Mouse (Mus musculus) heart, postnatal 36 days (tissue): Measurements from ENCODE around the gene Jazf1. TPM values are rescaled to one million over a fixed set of nuclear protein-coding genes. Genes with fewer than 3 reads are reported as not detected.

ENCODE experiments used
- DNase-seq, 2 experiments: peaks; one replicate each; pipeline ENCODE4 v3.0.0; 2021 to 2022
- intact Hi-C: fragments of 180-260 bp; cut with DNase I; formaldehyde crosslinking; loops from one replicate; pipeline ENCODE4 v1.15.1; 2025
- total RNA-seq, 2 experiments: library from RNA; stranded (reverse); gene quantifications; 2 replicates each; pipeline ENCODE4 v1.2.3; 2021

Jazf1 gene
- total RNA-seq, 2 experiments from 2014 or later = 2.4 to 3.5 TPM

GRCm38 (mm10) chr6:53014460-53015455 lies 53.7 kb downstream of the Jazf1 start:
- DNase-seq = no peak
- intact Hi-C loops = no loop called here

DNA sequence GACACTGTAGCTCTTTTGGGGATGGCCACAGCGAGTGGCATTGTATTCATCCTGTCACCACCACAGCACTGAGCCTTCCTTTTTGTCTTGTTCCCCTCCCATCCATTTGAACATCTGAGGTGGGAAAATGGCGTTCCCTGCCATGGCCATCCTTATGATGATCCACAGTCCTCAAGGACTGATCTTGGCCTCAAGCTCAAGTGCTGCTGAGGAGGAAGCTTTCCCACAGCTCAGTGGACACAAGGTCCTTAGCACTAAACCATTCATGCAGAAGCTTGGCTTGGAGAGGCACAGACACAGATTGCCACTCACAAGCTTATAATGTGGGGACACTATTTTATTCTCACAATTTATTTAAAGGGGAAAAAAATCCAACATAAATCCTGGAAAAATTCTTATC lies 58.1 kb downstream of the Jazf1 start:
- DNase-seq = no peak
- intact Hi-C loops = no loop called here

GRCm38 (mm10) chr6:53006032-53006431 lies 62.4 kb downstream of the Jazf1 start:
- intact Hi-C loops = no loop called here
- no peak for DNase-seq

- intact Hi-C loops = no loop called here
- DNase-seq = no peak
These were observed 62.9 kb downstream of the Jazf1 start for GRCm38 (mm10) chr6:53005544-53005943.

- intact Hi-C loops = no loop called here
- no peak for DNase-seq
These were observed 77.6 kb downstream of the Jazf1 start for GRCm38 (mm10) chr6:52990816-52991215.

- intact Hi-C loops = loop anchor here (2.0 to 5.0 kb wide), 3 partner anchors 31 to 731 kb away; no protein-coding TSS in a partner anchor
- no peak for DNase-seq
These were observed 80.4 kb downstream of the Jazf1 start for GRCm38 (mm10) chr6:52987905-52988640.

DNA sequence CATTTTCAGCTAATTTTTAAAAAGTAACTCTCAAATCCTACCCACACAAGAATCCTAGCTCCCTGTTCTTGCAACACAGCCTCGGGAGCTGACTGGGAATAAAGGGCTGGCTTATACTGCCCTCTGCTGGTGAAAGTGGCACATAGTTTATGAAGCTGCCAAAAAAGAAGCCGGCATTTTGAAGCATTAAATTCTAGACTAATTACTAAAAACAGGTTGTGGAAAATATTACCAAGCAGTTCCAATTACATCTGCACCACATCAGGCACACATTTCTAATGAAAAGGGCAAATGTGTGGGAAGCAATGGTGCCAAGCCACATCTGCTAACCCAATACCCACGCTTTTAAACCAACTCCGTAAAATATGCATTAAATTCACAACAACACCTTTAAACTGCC lies 81.0 kb downstream of the Jazf1 start:
- intact Hi-C loops = loop anchor here (2.0 to 5.0 kb wide), 3 partner anchors 31 to 730 kb away; no protein-coding TSS in a partner anchor
- peak; percentile 28 to 37 for DNase-seq

DNA sequence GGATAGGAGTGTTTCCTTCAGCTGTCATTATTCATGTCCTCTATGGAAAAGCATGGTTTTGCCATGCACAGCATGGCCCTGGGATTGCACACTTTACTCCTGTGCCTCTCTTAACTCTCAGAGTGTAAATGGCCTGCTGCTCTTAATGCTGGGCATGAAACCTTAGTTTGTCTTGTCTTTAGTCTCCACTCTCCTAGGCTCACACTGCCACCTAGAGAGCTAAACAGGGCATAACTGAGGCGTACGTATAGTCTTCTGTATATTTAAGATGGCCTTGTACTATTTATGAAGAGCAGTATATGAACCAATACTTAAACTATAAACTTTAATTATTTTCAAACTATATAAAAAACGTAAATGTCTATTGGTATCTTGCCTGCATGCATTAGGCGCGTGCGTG lies 86.3 kb downstream of the Jazf1 start:
- intact Hi-C loops = no loop called here
- no peak for DNase-seq

DNA sequence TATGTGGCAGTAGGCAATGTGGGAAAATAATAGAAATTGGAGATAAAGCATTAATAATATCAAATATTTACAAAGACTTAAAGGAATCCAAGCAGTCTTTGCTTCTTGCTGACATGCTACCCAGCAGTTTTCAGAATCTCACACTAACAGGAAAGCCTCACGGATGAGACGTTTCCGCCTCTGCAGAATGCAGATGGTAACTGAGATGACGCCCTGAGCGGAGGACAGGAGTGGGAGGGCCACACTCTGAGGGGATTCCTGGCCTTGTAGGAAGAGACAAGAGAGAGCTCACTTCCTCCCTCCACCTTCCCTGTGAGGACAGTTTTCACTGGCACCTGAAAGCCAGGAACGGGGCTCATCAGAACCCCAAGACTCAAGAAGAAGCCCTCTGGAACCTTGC lies 88.9 kb downstream of the Jazf1 start:
- intact Hi-C loops = no loop called here
- no peak for DNase-seq

DNA sequence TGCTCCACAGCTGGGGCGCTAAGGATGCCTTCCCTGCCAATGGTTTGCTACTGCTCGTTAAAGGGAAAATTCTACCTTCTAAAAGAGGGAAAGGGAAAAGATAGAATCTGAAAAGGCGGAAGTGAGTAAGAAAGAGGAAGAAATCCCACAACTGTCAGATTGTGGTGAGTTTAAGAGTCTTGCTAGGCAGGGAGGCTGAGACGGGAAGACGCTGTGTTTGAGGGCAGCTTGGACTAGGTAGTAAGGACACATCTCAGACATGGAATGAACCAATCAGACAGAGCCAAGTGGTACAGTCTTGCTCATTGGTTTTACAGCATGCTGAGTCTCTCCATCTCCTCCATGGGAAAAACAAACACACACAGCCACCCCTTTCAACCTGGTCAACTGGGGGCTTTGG lies 95.1 kb downstream of the Jazf1 start:
- no peak for DNase-seq
- intact Hi-C loops = no loop called here

DNA sequence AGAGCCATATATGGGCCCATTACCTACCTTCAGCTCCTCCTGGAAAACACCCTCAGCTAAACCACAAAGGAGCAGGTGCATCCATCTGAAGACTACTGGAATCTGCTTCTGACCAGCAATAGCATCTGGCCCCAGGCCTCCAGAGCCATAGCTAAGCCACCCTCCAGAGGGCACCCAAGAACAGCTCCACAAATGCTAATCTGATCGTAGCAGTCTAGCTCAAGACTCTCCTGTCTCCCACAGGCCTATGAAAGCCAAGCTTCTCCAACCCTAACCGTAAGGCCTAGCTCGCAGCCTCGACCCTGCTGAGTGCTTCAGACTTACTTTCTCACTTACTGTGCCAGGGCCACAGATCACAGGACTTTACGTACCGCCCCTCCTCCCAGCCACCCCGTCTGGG lies 96.3 kb downstream of the Jazf1 start:
- no peak for DNase-seq
- intact Hi-C loops = no loop called here

DNA sequence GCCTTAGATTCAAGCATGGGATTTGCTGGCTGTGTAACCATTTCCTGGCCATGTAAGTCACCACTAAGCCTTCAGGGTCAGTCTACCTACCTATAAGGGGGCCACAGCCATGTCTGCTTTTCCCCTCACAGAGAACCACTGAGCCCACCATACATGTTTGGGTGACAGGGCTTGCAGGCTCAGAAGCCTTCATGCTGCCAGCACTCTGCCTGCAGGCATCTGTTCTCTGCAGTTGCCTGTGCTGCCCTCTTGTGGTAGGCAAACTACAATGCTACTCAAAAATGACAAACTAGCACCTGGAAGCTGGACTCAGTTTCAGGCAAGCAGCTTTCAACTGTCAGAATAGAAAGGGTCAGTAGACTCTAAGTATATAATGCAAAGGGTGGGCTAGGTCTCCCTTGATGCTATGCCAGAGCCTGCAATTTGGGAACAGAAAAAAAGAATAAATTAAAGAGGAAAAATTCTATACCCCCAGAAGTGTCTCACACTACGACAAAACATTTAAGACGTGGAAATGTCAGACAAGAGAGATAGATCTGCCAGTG lies 98.6 kb downstream of the Jazf1 start:
- intact Hi-C loops = loop anchor here (1.0 to 5.0 kb wide), 3 partner anchors 12 to 712 kb away; no protein-coding TSS in a partner anchor
- peak; percentile 73 to 74 for DNase-seq

DNA sequence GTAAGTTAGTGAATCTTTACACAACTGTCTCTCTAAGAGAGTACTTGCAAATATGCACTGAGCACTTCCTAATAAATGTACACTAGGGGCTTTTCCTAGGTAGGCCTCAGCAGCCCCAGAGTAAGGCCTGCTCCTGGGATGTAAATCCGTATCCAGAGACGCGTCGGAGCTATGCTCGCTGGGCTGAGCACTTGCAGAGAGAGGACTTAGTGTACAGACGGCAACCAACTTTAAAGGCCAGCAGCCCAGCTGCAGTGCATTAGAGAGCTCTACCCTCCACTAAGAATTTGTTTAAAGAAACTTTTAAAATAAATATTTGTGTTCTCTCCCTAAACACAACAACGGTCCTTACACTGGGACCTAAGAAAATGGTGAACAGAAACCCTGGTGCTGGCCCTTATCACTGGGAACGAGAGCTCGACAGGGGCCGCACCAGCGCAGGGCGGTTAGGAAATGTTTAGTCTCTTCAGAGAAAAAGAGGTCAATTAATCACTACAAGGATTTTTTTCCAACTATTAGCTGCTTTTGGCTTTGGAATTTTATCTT lies 100.0 kb downstream of the Jazf1 start:
- intact Hi-C loops = loop anchor here (2.0 to 5.0 kb wide), 2 partner anchors 42 to 711 kb away; no protein-coding TSS in a partner anchor
- DNase-seq = no peak

- no peak for DNase-seq
- intact Hi-C loops = loop anchor here (2.0 to 5.0 kb wide), 2 partner anchors 41 to 710 kb away; no protein-coding TSS in a partner anchor
These were observed 100.7 kb downstream of the Jazf1 start for GRCm38 (mm10) chr6:52967557-52968270.

DNA sequence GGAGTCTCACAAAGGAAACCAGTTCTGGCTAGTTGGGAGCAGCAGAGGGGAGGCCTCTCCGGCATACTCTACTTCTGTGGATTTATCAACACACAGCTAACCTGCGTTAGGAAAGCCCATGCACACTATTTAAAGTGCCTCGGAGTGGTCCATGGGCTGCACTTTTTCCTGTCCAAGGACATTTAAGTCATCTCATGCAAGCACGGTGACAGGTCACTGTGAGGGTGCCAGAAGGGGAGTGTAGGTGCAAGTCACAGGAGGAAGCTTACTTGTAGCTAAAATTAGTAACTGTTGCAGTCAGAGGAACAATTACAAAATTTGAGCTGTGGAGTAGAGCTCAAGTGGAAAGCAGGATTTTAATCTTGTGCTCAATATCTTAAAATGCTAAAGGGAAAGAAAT lies 102.4 kb downstream of the Jazf1 start:
- intact Hi-C loops = loop anchor here (5.0 kb wide), 1 partner anchor 709 kb away; no protein-coding TSS in a partner anchor
- peak in 1 of 2 experiments; percentile 39 for DNase-seq

DNA sequence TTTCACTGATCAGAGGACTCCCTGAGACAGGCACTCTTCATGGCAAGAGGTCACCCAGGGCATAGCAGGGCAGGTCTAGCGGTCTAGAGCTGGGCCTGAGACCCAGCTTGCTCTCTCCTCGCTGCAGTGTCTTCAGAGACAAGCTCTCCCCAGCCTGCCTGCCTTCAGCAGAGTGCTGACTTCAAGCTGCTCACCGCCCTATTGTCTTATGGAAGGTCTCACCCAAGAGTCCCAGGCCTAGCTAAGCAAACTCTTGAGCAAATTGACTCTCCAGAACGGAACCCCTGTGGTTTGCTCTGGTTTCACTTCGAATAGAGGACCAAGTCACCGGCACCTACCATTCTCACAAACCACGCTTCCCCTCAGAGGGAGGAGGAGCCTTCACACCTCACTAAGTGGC lies 103.1 kb downstream of the Jazf1 start:
- intact Hi-C loops = loop anchor here (5.0 kb wide), 1 partner anchor 708 kb away; no protein-coding TSS in a partner anchor
- no peak for DNase-seq

DNA sequence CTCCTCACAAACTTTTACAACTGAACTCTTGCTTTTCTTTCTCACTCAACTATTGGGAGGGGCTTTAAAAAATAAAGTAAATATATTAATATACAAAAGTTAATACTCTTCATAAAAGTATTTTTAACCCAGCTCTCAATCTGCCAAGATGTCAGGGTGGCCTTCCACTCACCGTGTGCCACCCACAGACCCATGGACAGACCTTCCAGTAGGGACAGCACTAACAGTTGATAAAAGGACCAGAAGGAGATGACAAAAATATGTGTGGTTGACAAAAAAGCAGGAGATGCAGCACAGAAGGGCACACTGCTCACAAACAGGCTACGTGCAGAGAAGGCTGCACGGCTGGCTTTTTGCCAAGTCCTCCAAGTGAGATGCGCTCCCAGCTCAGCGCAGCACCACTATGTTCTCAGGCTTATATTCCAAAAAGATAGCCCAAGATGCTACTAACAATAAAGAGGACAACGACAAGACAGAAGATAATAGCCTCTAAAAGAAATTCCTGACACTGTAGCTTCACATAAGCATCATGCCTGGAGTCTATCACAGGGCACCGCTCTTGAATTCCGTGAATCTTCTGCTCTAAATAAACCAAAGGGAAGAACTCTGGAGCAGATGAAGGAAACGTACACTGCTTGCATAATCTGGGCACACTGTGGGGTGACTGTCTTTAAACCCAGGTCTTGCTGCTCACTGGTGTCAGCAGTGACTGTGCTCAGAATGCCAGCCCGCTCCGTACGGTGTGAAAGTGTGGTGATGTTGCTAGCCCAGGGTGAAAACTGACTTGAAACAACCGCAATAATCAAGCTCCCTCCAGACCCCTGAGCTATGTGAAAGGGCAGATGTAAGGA lies 104.4 kb downstream of the Jazf1 start:
- DNase-seq = peak; percentile 42 to 48
- intact Hi-C loops = no loop called here

- intact Hi-C loops = no loop called here
- DNase-seq = no peak
These were observed 105.0 kb downstream of the Jazf1 start for GRCm38 (mm10) chr6:52963430-52963732.
